Comparison of ENCODE assay signal across 27 mouse cellular contexts in genomic region chr4:95543529-95543928, GRCm38 (mm10). TPM values are rescaled to one million over a fixed set of nuclear protein-coding genes. Genes with fewer than 3 reads are reported as not detected.
DNase-seq lines count a peak whose midpoint lies in the region; ATAC-seq and TF ChIP-seq lines count a peak whose summit lies in the region.
"Had no signal": no experiment of that assay in that cellular context is flagged by ENCODE, and none has a peak within 500 bp of the region (broad histone marks: within the 10 kb centered on the region; RNA-seq: fewer than 3 reads in every experiment).

No protein-coding gene starts in this region.

- no peak overlapping the region for H3K9ac ChIP-seq in liver, postnatal 0 days (replicated peaks)
- H3K9ac ChIP-seq in midbrain, postnatal 0 days (replicated peaks; ENCODE audit: low read length, poor library complexity, severe bottlenecking), result no peak overlapping the region
- H3K9ac ChIP-seq: embryonic facial prominence, embryonic 12.5 days; forebrain, embryonic 15.5 days; heart, embryonic 13.5 days; hindbrain, embryonic 12.5 days; lung, embryonic 14.5 days; midbrain, embryonic 13.5 days; neural tube, embryonic 12.5 days had no signal

- no peaks in the 10 kb centered on the region for H3K4me1 ChIP-seq in liver, postnatal 0 days (ENCODE audit: insufficient read depth)
- H3K4me1 ChIP-seq in midbrain, postnatal 0 days (ENCODE audit: insufficient read depth, low read length), result no peaks in the 10 kb centered on the region
- H3K4me1 ChIP-seq: embryonic facial prominence, embryonic 12.5 days; heart, embryonic 13.5 days; hindbrain, embryonic 12.5 days; midbrain, embryonic 13.5 days; neural tube, embryonic 12.5 days had no signal

- no peaks in the 10 kb centered on the region for H3K27me3 ChIP-seq in liver, postnatal 0 days (ENCODE audit: insufficient read depth, low read length)
- no peaks in the 10 kb centered on the region for H3K27me3 ChIP-seq in midbrain, postnatal 0 days (ENCODE audit: insufficient read depth, low read length)
- H3K27me3 ChIP-seq: embryonic facial prominence, embryonic 12.5 days; forebrain, embryonic 15.5 days; heart, embryonic 13.5 days; hindbrain, embryonic 12.5 days; midbrain, embryonic 13.5 days; neural tube, embryonic 12.5 days had no signal

- H3K27ac ChIP-seq in liver, postnatal 0 days (ENCODE audit: low read depth), result no peak overlapping the region
- H3K27ac ChIP-seq in midbrain, postnatal 0 days (ENCODE audit: low read depth, low read length), result no peak overlapping the region
- H3K27ac ChIP-seq: embryonic facial prominence, embryonic 12.5 days; forebrain, embryonic 15.5 days; heart, adult 2 months; heart, embryonic 13.5 days; hindbrain, embryonic 12.5 days; left cerebral cortex, adult 2 months; midbrain, embryonic 13.5 days; neural tube, embryonic 12.5 days had no signal

- peak; percentile 40; the same call in 1 of the 2 replicates for ATAC-seq in liver, postnatal 0 days
- no peak for ATAC-seq in midbrain, postnatal 0 days (ENCODE audit: low FRiP score)
- ATAC-seq: forebrain, embryonic 15.5 days; midbrain, embryonic 13.5 days had no signal

- no peak overlapping the region for H3K4me2 ChIP-seq in liver, postnatal 0 days (ENCODE audit: low read depth, low read length)
- no peak overlapping the region for H3K4me2 ChIP-seq in midbrain, postnatal 0 days (ENCODE audit: low read depth, low read length, poor library complexity, severe bottlenecking)
- H3K4me2 ChIP-seq: embryonic facial prominence, embryonic 12.5 days; forebrain, embryonic 15.5 days; heart, embryonic 13.5 days; hindbrain, embryonic 12.5 days; lung, embryonic 14.5 days; midbrain, embryonic 13.5 days; neural tube, embryonic 12.5 days had no signal

- peak; percentile 13 for DNase-seq in kidney, postnatal 36 days
- DNase-seq in kidney, adult 18-20 months, result no peak
- DNase-seq in 3134 (ENCODE audit: extremely low read depth, insufficient read length, low spot score), result peak; percentile 8
- peak; percentile 41 for DNase-seq in NIH3T3 (ENCODE audit: low read depth)
- DNase-seq in liver, postnatal 0 days, result peak; percentile 32
- DNase-seq in layer of hippocampus, adult 9-10 months (ENCODE audit: low spot score), result no peak
- DNase-seq in midbrain, postnatal 0 days (ENCODE audit: low spot score), result no peak
- DNase-seq: adrenal gland, postnatal 14 days; cerebellum, adult 2 months; cerebellum, postnatal 25 days; gastrocnemius, postnatal 14 days; heart, adult 2 months; heart, postnatal 14 days; kidney, adult 11 months; kidney, postnatal 10 days; layer of hippocampus, adult 9-11 months; lung, embryonic 14.5 days; retina, postnatal 1 day; thymus, postnatal 14 days had no signal

- H3K4me3 ChIP-seq in liver, postnatal 0 days (ENCODE audit: low read depth, low read length), result no peak overlapping the region
- no peak overlapping the region for H3K4me3 ChIP-seq in midbrain, postnatal 0 days (ENCODE audit: low read depth, low read length)
- H3K4me3 ChIP-seq: embryonic facial prominence, embryonic 12.5 days; erythroblast, embryonic 14.5 days; forebrain, embryonic 15.5 days; heart, adult 2 months; heart, embryonic 13.5 days; hindbrain, embryonic 12.5 days; left cerebral cortex, adult 2 months; midbrain, embryonic 13.5 days; neural tube, embryonic 12.5 days had no signal

- 55% methylated on average over 4 of the region's 4 CpGs for WGBS in liver, postnatal 0 days (ENCODE audit: insufficient replicate concordance)
- WGBS in midbrain, postnatal 0 days, result 93% methylated on average over 4 of the region's 4 CpGs

- H3K36me3 ChIP-seq in liver, postnatal 0 days (replicated peaks; ENCODE audit: insufficient read depth, low read length), result no peaks in the 10 kb centered on the region
- no peaks in the 10 kb centered on the region for H3K36me3 ChIP-seq in midbrain, postnatal 0 days (ENCODE audit: insufficient read depth, low read length)
- H3K36me3 ChIP-seq: embryonic facial prominence, embryonic 12.5 days; forebrain, embryonic 15.5 days; heart, embryonic 13.5 days; hindbrain, embryonic 12.5 days; midbrain, embryonic 13.5 days; neural tube, embryonic 12.5 days had no signal

- H3K9me3 ChIP-seq in liver, postnatal 0 days (ENCODE audit: low read length), result no peaks in the 10 kb centered on the region
- H3K9me3 ChIP-seq in midbrain, postnatal 0 days (ENCODE audit: low read length), result no peaks in the 10 kb centered on the region
- H3K9me3 ChIP-seq: embryonic facial prominence, embryonic 12.5 days; forebrain, embryonic 15.5 days; heart, embryonic 13.5 days; hindbrain, embryonic 12.5 days; midbrain, embryonic 13.5 days; neural tube, embryonic 12.5 days had no signal

- no peak for TF ChIP-seq CTCF in liver, postnatal 0 days (IDR thresholded peaks at IDR 0.05; ENCODE audit: low read depth)
- no peak for TF ChIP-seq CTCF in midbrain, postnatal 0 days (IDR thresholded peaks at IDR 0.05)

- no peak for TF ChIP-seq EP300 in liver, postnatal 0 days (IDR thresholded peaks at IDR 0.05; ENCODE audit: low read depth)

RNA-seq across cellular contexts. Expression of gene Fggy, which starts 13.8 kb away (rescaled TPM):
- 45.4 and 53.0 TPM in 2 replicates for polyA plus RNA-seq in liver, postnatal 0 days (2015; fragmentation: Nextera tagmentation; extraction: Ambion mirVana)
- total RNA-seq in midbrain, postnatal 0 days (2014; rRNA removed), result 6.2 and 9.1 TPM in 2 replicates
- polyA plus RNA-seq in midbrain, postnatal 0 days (2015; fragmentation: Nextera tagmentation; extraction: Ambion mirVana), result 5.8 TPM in 2 replicates
- polyA plus RNA-seq: erythroblast, embryonic 14.5 days had no signal

Comparison
In these comparisons a context has a peak if more than half of its experiments do, and no peak if none do; other contexts are left out.
1. DNase-seq: peak in kidney, postnatal 36 days (2 of 2), 3134 (single experiment), NIH3T3 (single experiment) and liver, postnatal 0 days (single experiment); none in kidney, adult 18-20 months (single experiment), layer of hippocampus, adult 9-10 months (single experiment) and midbrain, postnatal 0 days (single experiment).